Mouse (Mus musculus) heart, adult 2 months (tissue): ENCODE results near the gene Tpsab1. TPM values are rescaled to one million over a fixed set of nuclear protein-coding genes. Genes with fewer than 3 reads are reported as not detected.

Experiments
- DNase-seq, 2 experiments: peaks; one replicate each; pipeline ENCODE4 v3.0.0; 2021
- H3K27ac ChIP-seq: fragments of 200-600 bp; 2 replicates; pipeline ENCODE4 v1.8.1; 2022
- H3K27me3 ChIP-seq: fragments of 200-500 bp; 2 replicates; pipeline ENCODE4 v1.6.1; 2012; ENCODE audit warnings: mild to moderate bottlenecking, low read length, inconsistent platforms, mixed read lengths; ENCODE audit not compliant: control insufficient read depth, insufficient read depth
- H3K36me3 ChIP-seq: fragments of 200-500 bp; 2 replicates; pipeline ENCODE4 v1.6.1; 2012; ENCODE audit warnings: low read length, inconsistent platforms; ENCODE audit not compliant: control insufficient read depth, insufficient read depth
- H3K4me1 ChIP-seq: fragments of 200-500 bp; 2 replicates; pipeline ENCODE4 v1.6.1; 2011; ENCODE audit warnings: low read length; ENCODE audit not compliant: control insufficient read depth, insufficient read depth
- H3K4me3 ChIP-seq: fragments of 200-600 bp; 2 replicates; pipeline ENCODE4 v1.8.1; 2022
- H3K79me2 ChIP-seq: fragments of 200-500 bp; replicated peaks from 2 replicates; pipeline ENCODE4 v1.6.1; 2012; ENCODE audit warnings: mild to moderate bottlenecking, inconsistent platforms, low read length, moderate library complexity, mixed read lengths; ENCODE audit not compliant: control insufficient read depth, insufficient read depth
- H3K9ac ChIP-seq: fragments of 200-500 bp; 2 replicates; pipeline ENCODE4 v1.6.1; 2012; ENCODE audit warnings: low read depth, mild to moderate bottlenecking, control low read depth, inconsistent platforms, low read length, mixed read lengths
- CTCF ChIP-seq: fragments of 200-600 bp; IDR thresholded peaks from 2 replicates; pipeline ENCODE4 v1.8.1; 2022; ENCODE audit warnings: antibody characterized with exemption, mild to moderate bottlenecking, moderate library complexity
- EP300 ChIP-seq: fragments of 200-500 bp; IDR thresholded peaks from 2 replicates; pipeline ENCODE4 v1.6.1; 2011; ENCODE audit warnings: low read depth, low read length, control low read depth; ENCODE audit not compliant: insufficient read depth
- POLR2A ChIP-seq: fragments of 200-500 bp; IDR thresholded peaks from 2 replicates; pipeline ENCODE4 v1.6.1; 2011; ENCODE audit warnings: mild to moderate bottlenecking, low read depth, low read length, control low read depth; ENCODE audit not compliant: insufficient read depth
- WGBS: fragments of 180-500 bp; shearing (Covaris S2); methylation state at CpG from one replicate; pipeline ENCODE4 v1.1.7; 2018; 5-methylcytosine and 5-hydroxymethylcytosine counted together
- intact Hi-C: fragments of 180-260 bp; cut with DNase I; formaldehyde crosslinking; loops from one replicate; pipeline ENCODE4 v1.15.1; 2025
- polyA plus RNA-seq: library from polyadenylated mRNA; depleted of rRNA; stranded (reverse); fragments of >200 nt; gene quantifications from 2 replicates; pipeline ENCODE4 v1.2.3, GENCODE M21; 2012; rRNA removed
- total RNA-seq, 2 experiments: library from RNA; stranded (reverse); gene quantifications; 2 replicates each; pipeline ENCODE4 v1.2.3; 2021

Tpsab1 gene
- total and polyA plus RNA-seq, 3 experiments = 0.31 to 0.82 (median 0.70) TPM

- no peak overlapping the region for H3K27ac ChIP-seq
- no peaks in the 10 kb centered on the region for H3K4me1 ChIP-seq
- 37% methylated on average over 5 of the region's 5 CpGs for WGBS
- H3K79me2 ChIP-seq = no peaks in the 10 kb centered on the region
- no peaks in the 10 kb centered on the region for H3K36me3 ChIP-seq
- no peak for TF ChIP-seq POLR2A
- no peak for TF ChIP-seq CTCF
- TF ChIP-seq EP300 = no peak
- DNase-seq = no peak
- intact Hi-C loops = no loop called here
- peaks cover 1% of the 10 kb centered on the region; the same call in 1 of the 2 replicates for H3K27me3 ChIP-seq
- no peak overlapping the region for H3K4me3 ChIP-seq
- H3K9ac ChIP-seq = no peak overlapping the region
These were observed 51.9 kb downstream of the Tpsab1 start for GRCm38 (mm10) chr17:25293495-25293894.

Other genes starting within 250 kb of the Tpsab1 start
- 10 to 100 TPM; 12.1 to 13.5 TPM for gene Telo2, start 229.6 kb downstream of the Tpsab1 start, total RNA-seq
- gene Telo2, start 229.6 kb downstream of the Tpsab1 start, polyA plus RNA-seq = 12.7 and 15.5 TPM in 2 replicates
- gene Ptx4, start 224.8 kb downstream of the Tpsab1 start, total RNA-seq = 1 to 10 TPM; 5.4 to 5.8 TPM
- gene Ptx4, start 224.8 kb downstream of the Tpsab1 start, polyA plus RNA-seq = 0.16 and 0.26 TPM in 2 replicates
- 10 to 100 TPM; 25.4 to 28.5 TPM for gene Clcn7, start 212.2 kb downstream of the Tpsab1 start, total RNA-seq
- gene Clcn7, start 212.2 kb downstream of the Tpsab1 start, polyA plus RNA-seq = 24.6 and 31.3 TPM in 2 replicates
- not detected for gene Ccdc154, start 183.1 kb downstream of the Tpsab1 start, total RNA-seq
- 0.06 TPM in 1 of 2 replicates, not detected in the other for gene Ccdc154, start 183.1 kb downstream of the Tpsab1 start, polyA plus RNA-seq
- gene Gm38655, start 170.1 kb downstream of the Tpsab1 start, total RNA-seq = not detected
- 0.29 TPM in 1 of 2 replicates, not detected in the other for gene Gm38655, start 170.1 kb downstream of the Tpsab1 start, polyA plus RNA-seq
- 10 to 100 TPM; 20.8 to 22.2 TPM for gene BC003965, start 161.0 kb downstream of the Tpsab1 start, total RNA-seq
- 12.1 and 18.6 TPM in 2 replicates for gene BC003965, start 161.0 kb downstream of the Tpsab1 start, polyA plus RNA-seq
- 1 to 10 TPM; 7.4 to 7.5 TPM for gene Unkl, start 157.2 kb downstream of the Tpsab1 start, total RNA-seq
- gene Unkl, start 157.2 kb downstream of the Tpsab1 start, polyA plus RNA-seq = 6.6 and 9.1 TPM in 2 replicates
- gene Gnptg, start 105.4 kb downstream of the Tpsab1 start, total RNA-seq = 10 to 100 TPM; 13.6 to 16.1 TPM
- 18.0 and 19.5 TPM in 2 replicates for gene Gnptg, start 105.4 kb downstream of the Tpsab1 start, polyA plus RNA-seq
- 1 to 10 TPM; 6.9 to 8.2 TPM for gene Tsr3, start 105.4 kb downstream of the Tpsab1 start, total RNA-seq
- gene Tsr3, start 105.4 kb downstream of the Tpsab1 start, polyA plus RNA-seq = 7.1 TPM in 2 replicates
- gene Baiap3, start 89.2 kb downstream of the Tpsab1 start, total RNA-seq = under 1 TPM; 0.32 to 0.39 TPM
- 0.79 and 1.5 TPM in 2 replicates for gene Baiap3, start 89.2 kb downstream of the Tpsab1 start, polyA plus RNA-seq
- 10 to 100 TPM; 88.3 to 90.3 TPM for gene Ube2i, start 70.9 kb downstream of the Tpsab1 start, total RNA-seq
- gene Ube2i, start 70.9 kb downstream of the Tpsab1 start, polyA plus RNA-seq = 69.7 and 94.6 TPM in 2 replicates
- under 1 TPM; 0.21 to 0.36 TPM for gene Prss34, start 47.2 kb downstream of the Tpsab1 start, total RNA-seq
- 0.14 and 0.35 TPM in 2 replicates for gene Prss34, start 47.2 kb downstream of the Tpsab1 start, polyA plus RNA-seq
- gene Prss28, start 36.9 kb downstream of the Tpsab1 start, total RNA-seq = not detected
- not detected in 2 replicates for gene Prss28, start 36.9 kb downstream of the Tpsab1 start, polyA plus RNA-seq
- gene Prss29, start 26.9 kb downstream of the Tpsab1 start, total RNA-seq = not detected
- gene Prss29, start 26.9 kb downstream of the Tpsab1 start, polyA plus RNA-seq = not detected in 2 replicates
- gene Tpsb2, start 20.7 kb upstream of the Tpsab1 start, total RNA-seq = 1 to 10 TPM; 1.4 to 2.5 TPM
- gene Tpsb2, start 20.7 kb upstream of the Tpsab1 start, polyA plus RNA-seq = 6.3 and 8.2 TPM in 2 replicates
- gene Tpsg1, start 23.7 kb upstream of the Tpsab1 start, total RNA-seq = not detected
- gene Tpsg1, start 23.7 kb upstream of the Tpsab1 start, polyA plus RNA-seq = 0.47 and 0.61 TPM in 2 replicates
- gene Cacna1h, start 88.2 kb upstream of the Tpsab1 start, total RNA-seq = 1 to 10 TPM; 4.5 to 5.5 TPM
- gene Cacna1h, start 88.2 kb upstream of the Tpsab1 start, polyA plus RNA-seq = 20.4 and 23.2 TPM in 2 replicates
- gene Tekt4, start 109.1 kb upstream of the Tpsab1 start, total RNA-seq = not detected
- 0.61 and 1.2 TPM in 2 replicates for gene Tekt4, start 109.1 kb upstream of the Tpsab1 start, polyA plus RNA-seq
- gene Sstr5, start 151.7 kb upstream of the Tpsab1 start, total RNA-seq = not detected
- gene Sstr5, start 151.7 kb upstream of the Tpsab1 start, polyA plus RNA-seq = not detected in 2 replicates
- gene Sox8, start 225.1 kb upstream of the Tpsab1 start, total RNA-seq = under 1 TPM; 0.30 to 0.44 TPM
- 0.57 and 0.67 TPM in 2 replicates for gene Sox8, start 225.1 kb upstream of the Tpsab1 start, polyA plus RNA-seq
- gene Lmf1, start 233.5 kb upstream of the Tpsab1 start, total RNA-seq = 10 to 100 TPM; 28.7 to 33.5 TPM
- 32.7 and 41.8 TPM in 2 replicates for gene Lmf1, start 233.5 kb upstream of the Tpsab1 start, polyA plus RNA-seq